Mouse (Mus musculus): ENCODE measurements around the gene Tuba1c.

GRCm38 (mm10) chr15:99055040-99055439 lies 25.3 kb downstream of the Tuba1c start, which contains the start of gene Prph:
- TF ChIP-seq CTCF (IDR thresholded peaks at IDR 0.05; ENCODE audit: control insufficient read depth, insufficient read depth, insufficient read length) (no peak), USF1 (IDR thresholded peaks at IDR 0.05; ENCODE audit: low read depth) (no peak), MAX (IDR thresholded peaks at IDR 0.05) (no peak), FOSL1 (IDR thresholded peaks at IDR 0.05; ENCODE audit: insufficient read depth, low read length, poor library complexity, severe bottlenecking) (no peak), MYOG (IDR thresholded peaks at IDR 0.05; ENCODE audit: control insufficient read depth, extremely low read depth, insufficient read length) (no peak), MYOD1 (IDR thresholded peaks at IDR 0.05; ENCODE audit: control insufficient read depth, insufficient read length, low read depth) (no peak), CEBPB (IDR thresholded peaks at IDR 0.05; ENCODE audit: low read depth) (no peak)

Measured in C2C12 (cell line).